Mouse (Mus musculus): ENCODE data around the gene Rfx7.

DNA sequence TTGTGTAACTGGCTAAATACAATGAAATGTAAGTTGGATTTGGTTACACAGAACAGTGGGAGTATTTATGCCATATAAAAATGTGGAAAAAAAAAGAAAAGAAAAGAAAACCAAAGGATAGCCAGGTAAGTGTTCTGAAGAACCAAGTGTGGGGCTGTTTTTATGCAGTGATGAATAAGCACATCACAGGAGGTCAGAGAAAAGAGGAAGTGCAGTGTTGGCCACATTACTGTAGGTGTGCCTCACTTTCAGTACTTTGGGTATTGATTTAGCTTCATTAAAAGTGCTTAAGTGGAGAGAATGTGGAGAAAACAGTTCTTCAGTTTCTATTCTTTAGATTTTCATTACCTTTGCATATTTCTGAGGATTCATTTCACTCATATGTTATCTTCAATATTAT is 60.0 kb downstream of the Rfx7 start:
- no peak for TF ChIP-seq CTCF (IDR thresholded peaks at IDR 0.05)
- TF ChIP-seq EP300 (IDR thresholded peaks at IDR 0.05) = no peak
